Mouse (Mus musculus): ENCODE data around the gene Tmem145.

Gene Tmem145

DNA sequence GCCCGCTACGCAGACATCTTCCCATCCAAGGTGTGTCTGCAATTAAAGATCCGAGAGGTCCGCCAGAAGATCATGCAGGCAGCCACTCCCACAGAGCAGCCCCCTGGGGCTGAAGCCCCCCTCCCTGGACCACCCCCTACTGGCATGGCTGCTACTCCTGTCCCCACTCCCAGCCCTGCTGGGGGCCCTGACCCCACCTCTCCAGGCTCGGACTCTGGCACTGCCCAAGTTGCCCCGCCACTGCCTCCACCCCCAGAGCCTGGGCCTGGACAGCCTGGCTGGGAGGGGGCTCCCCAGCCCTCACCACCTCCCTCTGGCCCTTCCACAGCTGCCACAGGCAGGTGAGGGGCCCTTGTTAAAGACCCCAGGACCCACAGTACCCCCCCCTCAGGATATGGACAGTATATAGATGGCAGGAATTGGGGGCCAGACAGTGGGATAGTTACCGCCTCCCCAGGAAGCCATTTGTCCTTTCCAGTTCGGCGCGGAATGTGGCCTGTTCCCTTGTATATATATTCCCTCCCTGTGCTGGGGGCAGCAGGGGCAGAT lies 12.6 kb upstream of the Tmem145 start:
- DNase-seq (ENCODE audit: low read depth, low spot score), result no peak

DNA sequence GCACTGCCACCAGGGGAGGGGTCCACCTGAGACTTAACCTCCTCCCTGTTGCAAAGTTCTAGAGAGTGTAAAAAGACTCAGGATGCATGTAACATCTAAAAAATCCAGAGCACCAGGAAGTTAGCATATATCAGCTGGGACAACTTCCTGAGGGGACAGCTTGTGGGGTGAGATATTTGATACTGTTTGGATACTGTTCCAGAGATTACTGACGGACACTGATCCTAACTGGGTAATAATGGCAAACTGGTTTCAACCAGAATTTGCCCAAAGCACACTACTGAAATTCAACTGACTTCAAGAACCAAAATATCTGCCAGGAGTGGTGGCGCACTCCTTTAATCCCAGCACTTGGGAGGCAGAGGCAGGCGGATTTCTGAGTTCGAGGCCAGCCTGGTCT lies 11.4 kb upstream of the Tmem145 start:
- DNase-seq (ENCODE audit: low read depth, low spot score), result no peak

DNA sequence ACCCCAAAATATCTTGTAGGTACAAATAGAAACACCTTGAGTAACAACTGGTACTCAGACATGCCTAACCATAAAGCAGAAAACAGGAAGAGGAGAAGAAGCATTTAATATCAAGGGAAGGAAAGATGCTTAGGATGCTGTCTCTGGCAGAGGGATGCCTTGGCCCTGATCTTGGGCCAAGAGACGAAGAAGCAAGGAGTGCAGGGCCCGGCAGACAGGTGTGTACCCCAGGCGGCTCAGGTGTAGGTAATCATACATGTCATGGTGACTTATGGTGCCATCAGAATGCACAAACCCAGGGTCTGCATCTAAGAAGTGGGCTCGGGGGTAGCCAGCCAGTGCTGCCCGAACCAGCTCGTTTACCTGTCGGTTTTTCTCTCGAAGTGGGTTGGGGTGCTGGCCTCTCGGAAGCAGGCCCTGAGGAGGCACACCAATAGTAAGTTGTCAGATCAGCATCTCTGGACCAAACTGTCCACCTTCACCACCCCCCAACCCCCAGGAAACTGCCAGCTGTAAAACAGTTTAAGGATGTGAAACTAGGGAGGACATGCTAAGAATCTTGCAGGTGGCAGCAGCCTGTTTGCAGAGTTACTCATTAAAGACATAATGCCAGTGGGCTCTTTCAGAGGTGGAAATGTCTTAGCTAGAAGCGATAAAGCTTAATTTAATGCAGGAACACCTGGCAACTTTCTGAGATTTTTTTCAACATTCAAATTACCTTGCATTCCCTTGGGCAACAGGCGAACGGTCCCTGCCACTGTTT lies 10.8 kb upstream of the Tmem145 start:
- no peak for DNase-seq (ENCODE audit: low read depth, low spot score)

DNA sequence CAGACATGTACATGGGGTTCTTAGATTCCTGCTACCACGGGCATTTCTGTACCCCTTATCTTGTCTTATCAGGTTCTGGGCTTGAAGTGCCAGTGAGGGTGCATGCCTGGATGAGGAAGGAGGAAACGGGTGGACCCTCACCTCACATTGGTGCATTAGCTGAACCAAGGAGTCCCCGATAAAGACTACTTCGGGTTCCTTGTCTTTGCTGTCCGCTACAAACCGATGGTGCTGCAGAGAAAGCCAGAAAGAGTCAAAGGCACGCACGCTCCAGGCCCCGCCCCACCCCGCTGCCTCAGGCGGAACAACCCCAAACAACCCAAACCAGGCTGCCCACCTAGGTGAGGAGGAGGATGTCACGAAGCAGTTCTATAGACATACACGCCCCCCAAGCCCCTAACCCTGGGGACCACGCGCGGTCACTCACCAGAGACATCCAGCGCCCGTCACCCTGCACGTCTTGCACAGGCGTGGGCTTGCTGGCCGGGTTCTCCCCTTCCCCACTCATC lies 8.9 kb upstream of the Tmem145 start:
- no peak for DNase-seq (ENCODE audit: low read depth, low spot score)

DNA sequence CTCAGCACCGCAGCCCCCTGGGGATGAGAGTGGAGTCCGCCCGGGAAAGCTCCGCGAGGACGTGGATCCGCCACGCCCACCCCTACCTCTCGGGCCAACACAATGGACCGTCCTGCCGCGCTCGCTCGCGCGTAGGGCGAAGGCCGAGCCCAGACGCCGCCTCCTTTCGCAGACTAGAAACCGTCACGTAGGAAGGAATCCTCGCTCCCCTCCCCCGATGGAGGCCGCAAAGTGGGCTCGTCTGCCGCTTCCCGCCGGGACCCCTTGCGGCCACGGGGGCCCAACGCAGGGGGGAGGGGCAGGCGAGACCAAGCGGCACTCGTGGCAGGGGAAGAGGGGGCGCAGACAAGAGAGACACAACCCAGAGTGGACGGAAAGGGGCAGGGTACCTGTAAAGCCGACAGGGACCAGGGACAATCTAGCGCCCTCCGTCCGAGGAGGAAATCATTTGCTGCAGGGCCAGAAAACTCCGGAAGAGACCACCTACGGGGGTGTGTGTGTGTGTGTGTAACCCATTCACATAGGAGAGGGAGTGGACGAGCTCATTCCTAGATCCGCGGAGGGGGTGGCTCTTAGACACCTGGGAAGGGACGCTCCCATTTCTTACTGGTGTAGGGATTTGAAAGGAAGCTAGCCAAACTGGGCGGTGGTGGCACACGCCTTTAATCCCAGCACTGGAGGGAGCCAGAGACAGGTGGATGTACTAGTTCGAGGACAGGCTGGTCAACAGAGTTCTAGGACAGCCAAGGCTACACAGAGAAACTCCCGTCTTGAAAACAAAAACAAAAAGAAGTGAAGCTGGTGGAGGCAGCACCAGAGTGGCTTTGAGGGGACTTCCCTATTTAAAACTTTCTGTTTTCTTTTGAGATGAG lies 8.2 kb upstream of the Tmem145 start, which contains the start of gene Pafah1b3:
TSS of gene Pafah1b3 (minus strand) at position 533 of the 872 bp plus-strand sequence.
- peak; percentile 93 for DNase-seq (ENCODE audit: low read depth, low spot score)

DNA sequence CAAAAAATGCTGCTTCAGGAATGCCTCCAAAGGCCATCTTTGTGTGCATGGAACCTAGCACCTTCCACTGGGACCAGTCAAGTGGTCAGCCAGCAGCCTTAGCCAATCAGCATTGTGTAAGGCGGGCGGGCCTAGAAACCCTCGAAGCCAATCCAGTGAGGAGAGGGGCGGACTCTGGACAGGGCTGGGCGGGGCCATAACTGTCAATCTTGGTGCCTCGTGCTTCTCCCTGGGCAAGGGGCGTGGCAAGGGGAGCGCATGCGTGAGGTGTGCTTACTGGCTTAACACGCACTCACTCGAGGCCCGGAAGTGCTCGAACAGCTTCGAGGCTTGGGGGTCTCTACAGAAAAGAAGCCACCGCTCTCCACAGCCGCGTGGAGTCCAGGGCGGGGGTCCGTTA lies 4.8 kb upstream of the Tmem145 start, which contains the start of gene Prr19:
TSS of gene Prr19 (plus strand) at position 349 of the 400 bp plus-strand sequence.
- no peak for DNase-seq (ENCODE audit: low read depth, low spot score)

DNA sequence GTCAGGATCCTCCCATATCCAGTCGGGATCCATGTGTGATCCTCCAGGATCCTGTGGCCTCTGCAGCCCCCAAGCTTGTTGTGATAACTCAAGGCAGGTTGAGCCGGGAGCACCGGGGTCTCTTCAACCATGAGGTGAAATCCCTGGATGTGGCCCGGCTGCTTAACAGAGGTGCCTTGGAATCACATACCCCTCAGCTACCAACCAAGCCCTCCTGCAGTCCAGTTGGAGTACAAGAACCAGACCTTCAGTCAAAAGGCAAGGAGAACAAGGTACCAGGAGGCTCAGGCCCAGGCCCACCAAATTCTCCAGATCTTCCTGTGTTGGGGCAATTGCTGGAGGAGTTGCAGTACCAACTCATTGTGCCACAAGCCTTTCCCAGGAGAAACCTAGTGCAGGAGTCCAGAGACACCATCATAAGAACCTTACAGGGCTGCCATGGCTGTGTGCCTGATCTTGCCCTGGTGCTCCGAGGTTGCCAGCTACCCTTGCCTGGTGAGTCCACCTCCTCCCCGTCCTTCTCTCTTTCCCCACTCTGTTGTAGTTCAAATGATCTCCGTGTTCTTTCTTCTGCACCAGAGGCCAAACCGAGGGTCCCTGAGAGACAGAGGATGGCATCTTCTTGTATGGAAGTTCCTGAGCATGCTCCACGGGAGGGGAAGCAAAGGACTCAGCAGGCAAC lies 2.8 kb upstream of the Tmem145 start:
- no peak for DNase-seq (ENCODE audit: low read depth, low spot score)

DNA sequence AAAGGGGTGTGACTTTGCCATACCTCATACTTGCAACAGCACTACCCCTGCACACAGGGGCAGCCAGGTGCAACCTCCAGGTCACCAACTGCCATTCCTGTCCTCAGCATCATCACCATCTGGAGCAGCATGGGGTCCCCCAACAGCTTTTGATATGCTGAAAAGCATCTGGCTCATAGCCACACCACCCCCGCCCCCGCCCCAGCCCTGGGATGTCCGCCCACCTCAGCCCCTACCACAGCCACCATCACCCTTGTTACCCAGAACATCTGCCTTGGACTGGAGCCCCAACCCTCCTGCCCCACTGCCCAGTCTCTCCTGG lies 2.3 kb upstream of the Tmem145 start:
- DNase-seq (ENCODE audit: low read depth, low spot score), result no peak

DNA sequence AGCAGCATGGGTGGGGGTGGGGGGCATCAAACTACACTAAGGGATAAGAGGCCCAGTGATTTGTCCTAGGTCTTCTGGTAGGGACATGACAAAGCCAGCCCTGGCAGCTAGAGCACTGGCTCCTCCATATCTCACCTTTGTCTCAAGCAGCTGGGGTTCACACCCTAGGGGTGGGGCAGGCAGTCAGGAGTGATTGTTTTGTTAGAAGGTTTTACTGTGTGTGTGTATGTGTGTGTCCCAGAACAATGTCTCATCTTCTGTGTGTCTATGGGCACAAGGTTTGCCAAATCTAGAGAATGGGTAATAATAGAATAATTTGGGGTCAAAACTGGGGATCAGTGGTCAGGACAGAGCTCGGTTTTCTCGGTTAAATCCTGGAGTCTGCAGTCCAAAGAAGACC lies 425 bp upstream of the Tmem145 start:
- DNase-seq (ENCODE audit: low read depth, low spot score), result no peak

DNA sequence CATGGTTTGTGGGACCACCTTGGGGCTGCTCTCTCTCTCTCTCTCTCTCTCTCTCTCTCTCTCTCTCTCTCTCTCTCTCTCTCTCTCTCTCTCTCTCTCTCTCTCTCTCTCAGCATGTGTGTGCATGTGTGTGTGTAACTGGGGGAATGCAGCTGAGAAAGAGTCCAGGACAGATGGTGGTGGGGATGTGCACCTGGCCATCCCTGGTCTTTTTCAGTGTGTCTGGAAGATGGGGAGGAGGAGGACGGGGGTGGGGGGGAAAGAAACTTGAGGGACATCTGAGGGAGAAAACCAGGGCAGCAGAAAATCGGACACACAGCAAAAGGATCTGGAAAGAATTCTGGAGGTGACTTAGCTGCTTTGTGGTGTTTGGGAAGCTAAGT lies 699 bp downstream of the Tmem145 start:
- no peak for DNase-seq (ENCODE audit: low read depth, low spot score)

DNA sequence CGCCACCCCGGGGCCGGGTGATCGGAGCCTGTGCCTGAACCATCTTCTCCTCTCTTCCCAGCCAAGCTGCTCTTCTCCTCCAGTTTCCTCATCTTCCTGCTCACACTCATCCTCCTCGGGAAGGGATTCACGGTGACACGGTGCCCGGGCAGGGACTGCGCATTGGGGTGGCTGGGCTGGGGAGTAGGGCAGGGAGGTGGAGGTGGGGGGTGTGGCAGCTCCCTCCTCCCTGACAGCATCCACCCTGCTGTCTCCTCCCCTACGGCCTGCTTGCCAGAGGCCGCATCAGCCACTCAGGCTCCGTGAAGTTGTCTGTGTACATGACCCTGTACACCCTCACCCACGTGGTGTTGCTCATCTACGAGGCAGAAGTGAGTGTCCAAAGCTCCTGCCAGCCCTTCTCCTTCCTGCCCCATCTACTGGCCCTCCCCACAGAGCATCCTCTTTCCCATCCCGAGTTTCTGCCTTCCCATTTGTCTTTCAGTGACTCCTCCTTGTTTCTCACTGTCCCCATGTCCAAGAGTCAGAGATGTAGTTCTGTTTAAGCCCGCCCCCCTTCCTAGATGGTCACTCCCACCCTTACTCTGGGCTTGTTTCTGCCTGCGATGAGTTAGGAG lies 2.9 kb downstream of the Tmem145 start:
- DNase-seq (ENCODE audit: low read depth, low spot score), result no peak

DNA sequence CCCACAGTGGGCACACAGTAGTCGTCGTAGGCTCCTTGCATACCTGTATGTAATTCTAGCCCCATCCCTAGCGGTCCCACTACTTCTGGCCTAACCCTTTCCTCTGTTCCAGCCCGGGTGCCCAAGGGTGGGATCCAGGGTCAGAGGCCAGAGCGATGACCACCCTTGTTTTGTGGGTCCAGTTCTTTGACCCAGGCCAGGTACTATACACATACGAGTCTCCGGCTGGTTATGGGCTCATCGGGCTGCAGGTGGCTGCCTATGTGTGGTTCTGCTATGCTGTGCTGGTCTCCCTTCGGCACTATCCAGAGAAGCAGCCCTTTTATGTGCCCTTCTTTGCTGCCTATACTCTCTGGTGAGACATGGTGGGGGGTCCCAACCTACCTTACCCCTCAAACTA lies 3.5 kb downstream of the Tmem145 start:
- DNase-seq (ENCODE audit: low read depth, low spot score), result no peak

DNA sequence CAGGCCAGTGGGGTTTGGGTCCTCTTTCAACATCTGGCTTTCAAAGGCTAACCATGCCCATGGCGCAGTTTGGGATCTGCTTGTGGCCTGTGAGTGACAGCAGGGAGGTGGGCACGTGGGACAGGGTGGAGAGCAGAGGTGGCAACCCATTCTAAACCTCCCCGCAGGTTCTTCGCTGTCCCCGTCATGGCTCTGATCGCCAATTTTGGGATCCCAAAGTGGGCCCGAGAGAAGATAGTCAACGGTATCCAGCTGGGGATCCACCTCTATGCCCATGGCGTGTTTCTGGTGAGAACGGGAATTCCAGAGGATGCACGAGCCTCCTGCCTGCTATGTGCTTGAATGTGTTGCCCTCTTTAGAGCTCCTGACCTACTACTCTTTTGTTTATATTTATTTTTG lies 5.3 kb downstream of the Tmem145 start:
- DNase-seq (ENCODE audit: low read depth, low spot score), result no peak

DNA sequence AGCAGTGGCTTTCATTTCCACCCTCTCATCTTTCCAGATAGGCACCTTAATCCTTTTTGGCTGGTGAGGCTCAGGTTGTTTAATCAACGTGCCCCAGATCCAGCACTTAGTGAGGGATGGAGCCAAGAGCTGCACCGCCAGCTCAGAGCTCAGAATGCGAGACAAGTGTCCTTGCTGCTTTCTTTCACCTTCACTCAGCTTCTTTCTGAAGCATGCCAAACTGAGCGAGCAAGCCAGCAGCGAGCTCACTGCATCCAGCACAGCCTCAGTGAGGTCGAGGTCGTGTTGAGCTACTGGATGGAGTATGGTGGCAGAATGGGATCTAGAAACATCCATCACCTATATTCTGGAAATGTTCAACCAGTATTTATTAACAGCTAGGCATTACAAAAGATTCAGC lies 7.4 kb downstream of the Tmem145 start:
- no peak for DNase-seq (ENCODE audit: low read depth, low spot score)

DNA sequence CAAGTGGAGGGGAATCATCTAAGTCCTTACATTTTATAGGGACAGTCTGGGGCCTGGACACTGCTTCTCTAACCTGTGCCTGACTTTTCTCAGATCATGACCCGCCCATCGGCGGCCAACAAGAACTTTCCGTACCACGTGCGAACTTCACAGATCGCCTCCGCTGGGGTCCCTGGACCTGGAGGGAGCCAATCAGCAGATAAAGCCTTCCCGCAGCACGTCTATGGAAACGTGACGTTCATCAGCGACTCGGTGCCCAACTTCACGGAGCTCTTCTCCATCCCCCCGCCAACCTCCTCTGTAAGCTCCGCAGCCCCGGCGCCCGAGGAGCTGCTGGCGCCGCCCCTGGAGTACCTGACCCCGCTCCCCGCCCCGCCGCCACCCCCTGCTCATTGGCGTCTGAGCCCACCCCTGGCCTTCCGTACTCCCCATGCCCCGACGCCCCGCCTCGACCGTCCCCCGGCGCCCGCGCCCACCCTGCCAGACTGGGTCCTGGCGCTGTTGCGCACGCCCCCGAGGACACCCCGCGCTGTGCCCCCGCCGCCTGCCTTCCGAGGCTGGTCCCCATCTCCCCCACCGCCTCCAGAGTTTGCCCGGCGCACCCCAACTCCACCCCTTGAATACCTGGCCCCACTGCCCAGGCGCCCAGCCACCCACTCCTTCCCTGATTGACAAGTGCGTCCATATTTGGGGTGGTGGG lies 8.8 kb downstream of the Tmem145 start:
- no peak for DNase-seq (ENCODE audit: low read depth, low spot score)

DNA sequence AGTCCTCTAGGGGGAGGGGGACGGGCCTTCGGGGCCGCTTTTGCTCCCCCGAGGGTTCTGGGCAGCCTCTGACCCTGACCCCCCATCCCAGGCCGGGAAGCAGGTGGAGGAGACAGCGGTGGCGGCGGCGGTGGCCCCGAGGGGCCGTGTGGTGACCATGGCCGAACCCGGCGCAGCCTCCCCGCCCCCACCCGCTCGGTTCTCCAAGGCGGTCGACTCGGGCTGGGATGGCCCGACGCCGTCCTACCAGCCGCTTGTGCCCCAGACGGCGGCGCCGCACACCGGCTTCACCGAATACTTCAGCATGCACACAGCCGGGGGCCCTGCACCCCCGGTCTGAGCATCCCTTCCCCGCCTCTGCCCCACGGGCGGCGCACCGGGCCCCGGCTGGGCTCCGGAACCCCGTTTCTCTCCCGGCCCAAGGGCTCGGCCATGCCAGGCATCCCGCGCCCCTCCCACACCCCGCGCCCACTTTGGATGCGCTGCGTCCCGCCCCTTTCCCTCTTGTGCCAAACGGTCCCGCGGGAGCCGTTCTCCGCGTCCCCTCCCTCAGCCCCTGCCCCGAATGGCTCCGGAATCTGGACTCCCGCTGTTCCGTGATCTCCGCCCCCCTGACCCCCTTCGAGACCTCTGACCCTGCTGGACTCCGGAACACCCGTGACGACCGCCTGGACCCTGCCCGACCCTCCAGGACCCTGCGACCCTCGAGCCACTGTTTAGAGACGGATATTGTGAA lies 9.6 kb downstream of the Tmem145 start:
- DNase-seq (ENCODE audit: low read depth, low spot score), result no peak

DNA sequence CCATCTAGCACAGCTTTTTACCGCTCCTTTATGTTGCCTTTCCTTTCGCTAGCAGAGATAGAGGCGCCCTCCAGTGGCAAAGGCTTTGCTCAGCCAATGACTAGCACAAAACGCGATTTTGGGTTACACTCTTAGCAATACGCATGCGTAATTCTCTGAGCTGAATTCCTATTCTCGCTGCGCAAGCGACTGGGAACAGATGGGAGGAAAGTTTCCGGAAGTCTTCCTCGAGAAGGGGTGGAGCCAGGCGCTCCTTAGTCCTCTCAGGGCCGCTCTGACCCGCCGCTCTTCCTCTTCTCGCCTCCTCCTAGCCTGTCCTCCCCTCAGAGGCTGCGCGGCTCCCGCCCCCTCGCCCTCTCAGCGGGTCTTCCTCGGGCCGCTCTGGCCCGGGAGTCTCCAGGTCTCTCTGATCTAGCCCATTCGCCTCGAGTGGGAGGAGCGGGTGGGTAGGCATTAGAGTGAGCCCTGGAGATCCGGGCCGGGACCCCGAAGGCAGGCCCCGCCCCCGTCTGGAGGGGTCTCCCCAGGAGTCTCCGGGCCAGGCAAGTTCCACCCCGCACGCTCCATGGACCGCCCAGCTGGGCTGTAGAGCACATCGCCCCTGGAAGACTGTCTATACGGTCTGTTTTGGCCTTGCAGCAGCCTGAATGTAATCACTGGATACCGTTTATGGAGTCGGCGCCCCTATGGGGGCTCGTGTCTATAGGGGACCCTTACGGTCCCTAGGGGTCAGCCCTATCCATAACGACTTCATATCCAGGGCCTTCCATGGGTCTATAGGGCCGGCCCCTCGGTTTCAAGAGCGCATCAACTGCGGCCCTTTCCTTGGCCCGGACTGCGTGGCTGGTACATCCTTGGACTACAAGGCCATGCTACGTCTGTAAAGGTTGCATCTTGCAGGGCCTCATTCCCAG lies 10.9 kb downstream of the Tmem145 start, which contains the start of gene Megf8:
TSS of gene Megf8 (plus strand) at position 633 of the 914 bp plus-strand sequence.
- peak; percentile 98 for DNase-seq (ENCODE audit: low read depth, low spot score)

DNA sequence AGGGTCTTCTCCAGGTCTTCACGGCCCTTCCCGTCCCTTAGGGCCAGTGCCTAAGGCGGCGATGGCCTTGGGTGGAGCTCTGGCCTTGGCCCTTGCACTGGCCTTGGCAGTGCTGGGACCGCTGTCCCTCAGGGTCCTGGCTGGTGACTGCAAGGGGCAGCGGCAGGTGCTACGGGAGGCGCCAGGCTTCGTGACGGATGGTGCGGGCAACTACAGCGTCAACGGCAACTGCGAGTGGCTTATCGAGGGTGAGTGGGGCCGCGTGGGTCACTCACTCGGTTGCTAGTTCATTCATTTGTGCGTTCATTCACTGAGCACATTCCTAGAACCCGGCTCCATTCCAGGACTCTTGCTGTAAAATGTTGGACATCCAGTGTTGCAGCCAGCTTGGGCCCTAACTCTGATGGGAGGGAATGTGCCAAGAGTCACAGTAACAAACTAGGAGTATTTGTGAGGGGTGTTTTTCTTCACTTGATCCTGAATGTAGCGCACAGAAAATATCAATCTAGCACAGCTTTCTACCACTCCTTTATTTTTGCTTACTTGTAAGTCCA lies 11.6 kb downstream of the Tmem145 start:
- DNase-seq (ENCODE audit: low read depth, low spot score), result no peak

DNA sequence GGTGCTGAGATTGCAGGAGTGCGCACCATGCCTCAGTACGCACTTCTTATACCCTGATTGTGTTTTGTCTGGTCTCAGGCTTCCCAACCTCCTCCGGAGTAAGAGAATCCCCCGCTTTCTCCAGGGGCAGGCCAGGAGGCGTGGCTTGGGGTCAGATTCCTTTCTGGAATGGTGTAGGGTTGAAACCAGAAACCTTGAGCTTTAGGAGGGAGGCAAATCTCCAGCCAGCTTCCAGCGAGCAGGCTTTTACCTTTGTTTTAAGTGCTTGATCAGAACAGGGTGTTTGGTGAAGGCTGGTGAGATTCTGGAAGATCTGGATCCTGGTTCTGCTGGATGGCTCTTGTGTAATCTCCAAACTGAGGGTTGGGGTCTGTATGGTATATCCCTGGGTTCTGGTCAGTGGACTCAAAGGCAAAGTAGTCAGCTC lies 16.2 kb downstream of the Tmem145 start:
- DNase-seq (ENCODE audit: low read depth, low spot score), result no peak
